9 mouse cellular contexts compared by ENCODE assay signal in the genomic region with DNA sequence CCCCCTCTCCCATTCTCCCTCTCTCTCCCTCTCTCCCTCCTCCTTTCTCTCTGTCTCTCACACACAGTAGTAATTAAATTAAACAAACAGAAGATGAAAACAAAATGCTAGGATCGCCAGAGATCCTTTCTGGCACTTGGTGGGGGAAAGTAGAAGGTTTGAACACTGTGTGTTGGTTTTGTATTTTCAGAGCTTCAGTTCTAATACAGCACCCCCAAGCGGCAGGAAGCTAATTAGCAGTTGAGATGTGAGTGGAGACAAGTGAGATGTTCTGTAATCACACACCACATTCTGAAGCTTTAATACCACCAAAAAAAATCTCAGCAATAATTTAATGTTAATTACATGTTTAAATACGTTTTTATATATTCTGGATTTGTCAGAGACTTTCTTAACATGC. TPM values are rescaled to one million over a fixed set of nuclear protein-coding genes. Genes with fewer than 3 reads are reported as not detected.
DNase-seq lines count a peak whose midpoint lies in the region; ATAC-seq and TF ChIP-seq lines count a peak whose summit lies in the region.
"Had no signal": no experiment of that assay in that cellular context is flagged by ENCODE, and none has a peak within 500 bp of the region (broad histone marks: within the 10 kb centered on the region; RNA-seq: fewer than 3 reads in every experiment).

No protein-coding gene starts in this region.

- H3K36me3 ChIP-seq in kidney, postnatal 0 days (ENCODE audit: insufficient read depth, low read length) = peaks cover 12% of the 10 kb centered on the region; the same call in 1 of the 2 replicates
- H3K36me3 ChIP-seq in kidney, embryonic 15.5 days = peaks cover 66% of the 10 kb centered on the region
- H3K36me3 ChIP-seq in E14TG2a.4 (ENCODE audit: insufficient read depth, low read length) = peaks cover 69% of the 10 kb centered on the region

- no peaks in the 10 kb centered on the region for H3K9me3 ChIP-seq in kidney, postnatal 0 days (replicated peaks; ENCODE audit: low read length)
- no peaks in the 10 kb centered on the region for H3K9me3 ChIP-seq in kidney, embryonic 15.5 days (replicated peaks)
- H3K9me3 ChIP-seq in E14TG2a.4 (ENCODE audit: low read length) = no peaks in the 10 kb centered on the region
- H3K9me3 ChIP-seq: limb, embryonic 12.5 days had no signal

- DNase-seq in adrenal gland, adult (ENCODE audit: inconsistent age in 2 of 2, low spot score in 1 of 2) = peak; percentile 37 to 84
- no peak for DNase-seq in adrenal gland, adult 8-10 months
- DNase-seq in kidney, postnatal 0 days (ENCODE audit: low spot score) = peak; percentile 66
- DNase-seq in embryo, embryonic 11 days = peak; percentile 67
- DNase-seq in lung, adult 2 months = peak; percentile 45
- no peak for DNase-seq in spleen, postnatal 4 days (ENCODE audit: low spot score in 2 of 2)

- H3K4me2 ChIP-seq in kidney, postnatal 0 days (ENCODE audit: low read length) = no peak overlapping the region
- no peak overlapping the region for H3K4me2 ChIP-seq in kidney, embryonic 15.5 days
- H3K4me2 ChIP-seq: limb, embryonic 12.5 days had no signal

- no peak overlapping the region for H3K9ac ChIP-seq in kidney, postnatal 0 days (ENCODE audit: low read depth, low read length)
- no peak overlapping the region for H3K9ac ChIP-seq in kidney, embryonic 15.5 days
- H3K9ac ChIP-seq: limb, embryonic 12.5 days had no signal

- H3K4me1 ChIP-seq in kidney, postnatal 0 days (replicated peaks; ENCODE audit: insufficient read depth, low read length) = no peaks in the 10 kb centered on the region
- H3K4me1 ChIP-seq in kidney, embryonic 15.5 days = no peaks in the 10 kb centered on the region
- peaks cover 74% of the 10 kb centered on the region for H3K4me1 ChIP-seq in E14TG2a.4 (replicated peaks; ENCODE audit: low read depth, low read length)
- H3K4me1 ChIP-seq in lung, adult 2 months (ENCODE audit: control insufficient read depth, insufficient read depth, low read length) = peaks cover 4% of the 10 kb centered on the region; the same call in 1 of the 2 replicates

- H3K4me3 ChIP-seq in kidney, postnatal 0 days (replicated peaks; ENCODE audit: low read depth, low read length) = no peak overlapping the region
- H3K4me3 ChIP-seq in kidney, embryonic 15.5 days (replicated peaks) = no peak overlapping the region
- H3K4me3 ChIP-seq in E14TG2a.4 (replicated peaks; ENCODE audit: low read length) = no peak overlapping the region
- H3K4me3 ChIP-seq in lung, adult 2 months (replicated peaks; ENCODE audit: extremely low read depth, low read depth, low read length) = no peak overlapping the region
- H3K4me3 ChIP-seq: limb, embryonic 12.5 days had no signal

- no peaks in the 10 kb centered on the region for H3K27me3 ChIP-seq in kidney, postnatal 0 days (ENCODE audit: insufficient read depth, low read length)
- H3K27me3 ChIP-seq in kidney, embryonic 15.5 days = no peaks in the 10 kb centered on the region
- no peaks in the 10 kb centered on the region for H3K27me3 ChIP-seq in E14TG2a.4 (ENCODE audit: insufficient read depth, low read length)

- ATAC-seq in kidney, postnatal 0 days (replicated peaks; ENCODE audit: low FRiP score, low read depth) = no peak
- no peak for ATAC-seq in kidney, embryonic 15.5 days (replicated peaks; ENCODE audit: low FRiP score)

- TF ChIP-seq CTCF in kidney, postnatal 0 days (IDR thresholded peaks at IDR 0.05; ENCODE audit: low read depth) = peak; percentile 78
- peak; percentile 49 for TF ChIP-seq CTCF in E14TG2a.4 (conservative IDR thresholded peaks at IDR 0.05; ENCODE audit: low read length)
- TF ChIP-seq CTCF in lung, adult 2 months (IDR thresholded peaks at IDR 0.05; ENCODE audit: insufficient read depth, low read length) = peak; percentile 38; the same call in 1 of the 2 replicates

- no peak overlapping the region for H3K27ac ChIP-seq in kidney, postnatal 0 days
- no peak overlapping the region for H3K27ac ChIP-seq in kidney, embryonic 15.5 days
- H3K27ac ChIP-seq: limb, embryonic 12.5 days had no signal

- WGBS in kidney, postnatal 0 days = 29% methylated on average over 3 of the region's 3 CpGs
- 30% methylated on average over 3 of the region's 3 CpGs for WGBS in kidney, embryonic 15.5 days
- 16% methylated on average over 3 of the region's 3 CpGs for WGBS in lung, adult 2 months

- TF ChIP-seq POLR2A in lung, adult 2 months (IDR thresholded peaks at IDR 0.05; ENCODE audit: borderline replicate concordance, extremely low read depth, low read depth, low read length) = no peak

RNA-seq across cellular contexts. Expression of a gene that starts 16.0 kb away (rescaled TPM):
- total RNA-seq in adrenal gland, adult 8-10 months (2022) = 10 to 100 TPM; 13.6 to 22.3 (median 19.3) TPM
- 28.8 and 30.7 TPM in 2 replicates for polyA plus RNA-seq in kidney, postnatal 0 days (2015; fragmentation: Nextera tagmentation; extraction: Ambion mirVana)
- 31.9 and 33.4 TPM in 2 replicates for polyA plus RNA-seq in kidney, embryonic 15.5 days (2015; fragmentation: Nextera tagmentation; extraction: Ambion mirVana)
- polyA plus RNA-seq in lung, adult 2 months (2012; rRNA removed) = 3.6 and 6.9 TPM in 2 replicates

RNA-seq across cellular contexts. Expression of a gene that starts 29.2 kb away (rescaled TPM):
- total RNA-seq in adrenal gland, adult 8-10 months (2022) = 10 to 100 TPM in 1 of 4 experiments, 1 to 10 TPM in 3; 5.1 to 11.5 (median 7.9) TPM
- polyA plus RNA-seq in kidney, postnatal 0 days (2015; fragmentation: Nextera tagmentation; extraction: Ambion mirVana) = 33.9 and 37.7 TPM in 2 replicates
- polyA plus RNA-seq in kidney, embryonic 15.5 days (2015; fragmentation: Nextera tagmentation; extraction: Ambion mirVana) = 53.8 and 57.1 TPM in 2 replicates
- 12.6 and 20.8 TPM in 2 replicates for polyA plus RNA-seq in lung, adult 2 months (2012; rRNA removed)

Comparison
In these comparisons a context has a peak if more than half of its experiments do, and no peak if none do; other contexts are left out.
1. DNase-seq: peak in adrenal gland, adult (2 of 2), kidney, postnatal 0 days (single experiment), embryo, embryonic 11 days (single experiment) and lung, adult 2 months (single experiment); none in adrenal gland, adult 8-10 months (single experiment) and spleen, postnatal 4 days (0 of 2).
2. Peak in every context shown above with its lines, with median percentiles within 50 percentile points of each other: CTCF ChIP-seq.